In the genomic region with DNA sequence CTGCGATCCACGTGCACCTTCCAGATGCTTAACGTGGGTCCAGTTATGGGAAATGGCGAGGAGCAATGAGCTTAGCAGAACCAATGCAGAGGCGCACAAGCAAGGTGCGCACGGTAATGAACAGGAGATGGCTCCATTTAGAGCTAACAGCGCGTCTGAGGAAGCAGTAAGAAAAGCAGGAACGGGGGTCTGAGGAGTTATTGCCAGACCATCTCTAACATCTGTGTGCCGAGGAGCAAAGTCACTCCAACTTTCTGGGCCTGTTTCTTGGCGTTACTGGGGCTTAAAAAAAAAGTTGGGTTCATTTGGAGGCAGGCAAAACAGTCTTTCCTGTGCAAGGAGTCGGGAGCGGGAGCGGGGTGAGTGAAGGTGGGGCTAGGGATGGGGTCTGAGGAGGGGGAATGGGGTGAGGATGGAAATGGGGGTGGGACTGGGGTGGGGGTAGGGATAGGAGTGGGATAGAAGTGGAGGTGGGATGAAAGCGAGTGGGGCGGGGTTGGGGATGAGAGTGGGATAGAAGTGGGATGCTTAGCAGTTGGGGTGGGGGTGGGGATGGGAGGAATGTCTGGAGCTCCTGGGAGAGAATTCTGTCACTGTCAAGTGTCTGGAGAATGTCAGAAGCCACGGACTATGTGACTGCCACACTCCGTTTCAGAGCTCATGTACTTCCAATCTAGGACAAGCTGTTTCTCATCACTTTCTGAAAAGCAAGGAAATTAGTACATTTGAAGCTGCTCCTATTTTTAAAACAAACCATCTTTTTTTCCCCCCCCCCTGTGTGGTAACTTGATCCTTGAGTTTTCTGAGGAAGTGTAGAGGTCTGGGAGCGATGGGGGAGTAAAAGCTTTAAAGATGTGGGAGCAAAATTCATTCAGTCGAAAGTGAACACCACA, we compare ENCODE assay signal across 9 mouse cellular contexts.
DNase-seq lines count a peak whose midpoint lies in the region; ATAC-seq and TF ChIP-seq lines count a peak whose summit lies in the region.
"Had no signal": no experiment of that assay in that cellular context is flagged by ENCODE, and none has a peak within 500 bp of the region (broad histone marks: within the 10 kb centered on the region; RNA-seq: fewer than 3 reads in every experiment).

No protein-coding gene starts in this region.

- H3K9me3 ChIP-seq in limb, embryonic 15.5 days, result no peaks in the 10 kb centered on the region

- TF ChIP-seq EP300 in heart, adult 2 months (IDR thresholded peaks at IDR 0.05; ENCODE audit: insufficient read depth, low read depth, low read length), result no peak

- no peak overlapping the region for H3K4me3 ChIP-seq in heart, adult 2 months
- no peak overlapping the region for H3K4me3 ChIP-seq in liver, adult 2 months (ENCODE audit: insufficient read depth, low read depth, low read length)
- peak overlapping the region; percentile 9; the same call in 1 of the 2 replicates for H3K4me3 ChIP-seq in limb, embryonic 15.5 days

- 46% methylated on average over 21 of the region's 21 CpGs for WGBS in heart, adult 2 months
- 86% methylated on average over 21 of the region's 21 CpGs for WGBS in liver, adult 2 months
- WGBS in limb, embryonic 15.5 days, result 9% methylated on average over 21 of the region's 21 CpGs

- intact Hi-C loops in heart, adult 2 months (cut with DNase I), result no loop called here

- peaks cover 3% of the 10 kb centered on the region; the same call in 1 of the 2 replicates for H3K36me3 ChIP-seq in heart, adult 2 months (ENCODE audit: control insufficient read depth, insufficient read depth, low read length)
- H3K36me3 ChIP-seq in liver, adult 2 months (ENCODE audit: control insufficient read depth, insufficient read depth, low read length), result no peaks in the 10 kb centered on the region
- no peaks in the 10 kb centered on the region for H3K36me3 ChIP-seq in limb, embryonic 15.5 days

- no peak for TF ChIP-seq POLR2A in heart, adult 2 months (IDR thresholded peaks at IDR 0.05; ENCODE audit: insufficient read depth, low read depth, low read length)
- TF ChIP-seq POLR2A in liver, adult 2 months (IDR thresholded peaks at IDR 0.05; ENCODE audit: extremely low read depth, insufficient read depth, low read length), result no peak

- peaks cover 8% of the 10 kb centered on the region for H3K4me1 ChIP-seq in heart, adult 2 months (ENCODE audit: control insufficient read depth, insufficient read depth, low read length)
- peaks cover 10% of the 10 kb centered on the region; the same call in 1 of the 2 replicates for H3K4me1 ChIP-seq in liver, adult 2 months (ENCODE audit: control insufficient read depth, insufficient read depth, low read length)
- peaks cover 23% of the 10 kb centered on the region for H3K4me1 ChIP-seq in limb, embryonic 15.5 days

- no peak overlapping the region for H3K27ac ChIP-seq in heart, adult 2 months
- no peak overlapping the region for H3K27ac ChIP-seq in liver, adult 2 months (replicated peaks; ENCODE audit: insufficient read depth, low read depth, low read length)
- H3K27ac ChIP-seq in limb, embryonic 15.5 days, result peak overlapping the region; percentile 89

- peak; percentile 73 for ATAC-seq in limb, embryonic 15.5 days (ENCODE audit: insufficient number of reproducible peaks, low FRiP score, low TSS enrichment, low read depth)

- no peak for TF ChIP-seq CTCF in heart, adult 2 months (IDR thresholded peaks at IDR 0.05)
- no peak for TF ChIP-seq CTCF in liver, adult 2 months (IDR thresholded peaks at IDR 0.05; ENCODE audit: low read depth, low read length)

- no peak overlapping the region for H3K9ac ChIP-seq in heart, adult 2 months (ENCODE audit: low read depth, low read length)
- no peak overlapping the region for H3K9ac ChIP-seq in liver, adult 2 months (ENCODE audit: low read depth, low read length)
- H3K9ac ChIP-seq in limb, embryonic 15.5 days, result no peak overlapping the region

- peak overlapping the region; percentile 36 for H3K4me2 ChIP-seq in limb, embryonic 15.5 days

- peak; percentile 83 for DNase-seq in heart, adult 11 months
- no peak for DNase-seq in heart, adult 2 months
- DNase-seq in liver, adult 2 months (ENCODE audit: extremely low read depth, low read depth, low spot score), result peak; percentile 19
- DNase-seq in liver, result no peak
- peak; percentile 61 for DNase-seq in embryo, embryonic 9.5 days (ENCODE audit: extremely low spot score)
- DNase-seq in left cerebral cortex, adult 9 months (ENCODE audit: low spot score in 2 of 2), result no peak
- DNase-seq in right cerebral cortex, adult 2 months (ENCODE audit: low spot score in 2 of 2), result no peak
- DNase-seq: cerebellum, adult 2 months had no signal

- H3K79me2 ChIP-seq in heart, adult 2 months (replicated peaks; ENCODE audit: control insufficient read depth, insufficient read depth, low read length), result no peaks in the 10 kb centered on the region
- no peaks in the 10 kb centered on the region for H3K79me2 ChIP-seq in liver, adult 2 months (ENCODE audit: control insufficient read depth, insufficient read depth, low read length)

- H3K27me3 ChIP-seq in heart, adult 2 months (ENCODE audit: control insufficient read depth, insufficient read depth, low read length), result no peaks in the 10 kb centered on the region
- H3K27me3 ChIP-seq in liver, adult 2 months (ENCODE audit: control insufficient read depth, insufficient read depth, low read length), result no peaks in the 10 kb centered on the region
- H3K27me3 ChIP-seq in limb, embryonic 15.5 days, result no peaks in the 10 kb centered on the region

Comparison
In these comparisons a context has a peak if more than half of its experiments do, and no peak if none do; other contexts are left out.
1. DNase-seq: peak in heart, adult 11 months (single experiment), liver, adult 2 months (single experiment) and embryo, embryonic 9.5 days (single experiment); none in heart, adult 2 months (0 of 2), liver (single experiment), left cerebral cortex, adult 9 months (0 of 2) and right cerebral cortex, adult 2 months (0 of 2).